Mouse (Mus musculus) right cerebral cortex, postnatal 36 days (tissue): ENCODE results near the gene Olfr645.

Experiments used
- DNase-seq, 2 experiments: peaks; one replicate each; pipeline ENCODE4 v3.0.0; 2022; ENCODE audit warnings: low spot score in 2 of 2, mixed read lengths in 1 of 2

Gene Olfr645

GRCm38 (mm10) chr7:104085365-104085764 is at the start of gene Olfr645:
Gene Olfr645, minus strand, starts transcription at chr7:104085465.
- DNase-seq: no peak

GRCm38 (mm10) chr7:104129726-104130125 is 44.5 kb upstream of the Olfr645 start, which contains the start of gene Ubqln5:
Gene Ubqln5, minus strand, starts transcription at chr7:104129826.
- DNase-seq: no peak

GRCm38 (mm10) chr7:104104757-104104972 is 19.4 kb upstream of the Olfr645 start, which contains the start of gene Olfr646:
Gene Olfr646, plus strand, starts transcription at chr7:104104873.
- DNase-seq: no peak

GRCm38 (mm10) chr7:104103913-104104756 is 18.9 kb upstream of the Olfr645 start:
- DNase-seq: no peak

- DNase-seq: no peak
Observed at GRCm38 (mm10) chr7:104071769-104072168, 13.5 kb downstream of the Olfr645 start, which contains the start of gene Olfr644. Gene Olfr644, minus strand, starts transcription at chr7:104071869.

- no peak for DNase-seq
Observed at GRCm38 (mm10) chr7:104061345-104061744, 23.9 kb downstream of the Olfr645 start, which contains the start of gene 4930516K23Rik. Gene 4930516K23Rik, minus strand, starts transcription at chr7:104061445.

GRCm38 (mm10) chr7:104059215-104059614 is 26.1 kb downstream of the Olfr645 start:
- DNase-seq: no peak

- no peak for DNase-seq
Observed at GRCm38 (mm10) chr7:104052566-104052965, 32.7 kb downstream of the Olfr645 start, which contains the start of gene Olfr642. Gene Olfr642, minus strand, starts transcription at chr7:104052666.

- DNase-seq: no peak
Observed at GRCm38 (mm10) chr7:104050745-104051144, 34.5 kb downstream of the Olfr645 start.

- DNase-seq: no peak
Observed at GRCm38 (mm10) chr7:104035145-104035544, 50.1 kb downstream of the Olfr645 start, which contains the start of gene Olfr641. Gene Olfr641, plus strand, starts transcription at chr7:104035445.
